Mouse (Mus musculus): ENCODE data around the gene Scarb1.

DNA sequence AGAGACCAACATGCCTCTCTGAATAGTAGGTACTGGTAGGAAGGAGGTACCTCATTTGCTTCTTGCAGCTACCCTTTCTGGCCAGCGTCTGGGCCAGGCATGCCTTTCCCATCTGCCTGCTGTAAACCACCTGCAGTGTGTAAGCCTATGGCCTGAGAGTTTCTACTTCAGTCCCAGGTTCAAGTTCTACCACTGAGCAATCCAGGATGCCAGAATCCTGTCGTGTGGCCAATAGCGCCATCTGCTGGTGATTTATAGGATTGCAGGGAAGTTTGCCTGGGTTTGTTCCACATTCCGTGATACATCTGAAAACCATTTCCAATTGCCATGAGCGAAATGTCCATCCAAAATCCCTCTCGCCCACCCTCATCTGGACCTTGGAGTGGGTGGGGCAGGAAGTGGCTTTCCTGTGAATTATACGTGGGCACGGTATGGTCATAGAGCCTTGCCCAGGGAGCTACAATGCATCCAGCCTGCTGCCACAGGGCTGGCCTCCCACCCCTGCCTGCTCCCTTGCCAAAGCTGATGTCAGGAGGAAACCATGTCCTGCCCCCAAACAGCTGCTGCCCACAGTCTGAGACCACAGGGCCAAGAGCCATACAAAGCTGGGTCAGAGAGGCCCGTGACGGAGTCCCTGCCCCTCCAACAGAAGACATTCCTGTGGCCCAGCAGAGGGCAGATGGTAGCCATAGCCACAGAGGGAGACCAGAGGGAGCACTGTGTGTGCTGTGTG, 72.7 kb downstream of the Scarb1 start:
- TF ChIP-seq CTCF (IDR thresholded peaks at IDR 0.05; ENCODE audit: insufficient read depth, low read depth, low read length): no peak; the same call in 1 of the 2 replicates
- TF ChIP-seq POLR2A (IDR thresholded peaks at IDR 0.05; ENCODE audit: insufficient read depth, low read depth, low read length): no peak

Data from olfactory bulb, adult 2 months (tissue).